Mouse (Mus musculus) cerebellum, adult 8-10 months (tissue): ENCODE results near the gene Podxl.

Experiments used
- DNase-seq: peaks from one replicate; pipeline ENCODE4 v3.0.0; 2022

Podxl gene

DNA sequence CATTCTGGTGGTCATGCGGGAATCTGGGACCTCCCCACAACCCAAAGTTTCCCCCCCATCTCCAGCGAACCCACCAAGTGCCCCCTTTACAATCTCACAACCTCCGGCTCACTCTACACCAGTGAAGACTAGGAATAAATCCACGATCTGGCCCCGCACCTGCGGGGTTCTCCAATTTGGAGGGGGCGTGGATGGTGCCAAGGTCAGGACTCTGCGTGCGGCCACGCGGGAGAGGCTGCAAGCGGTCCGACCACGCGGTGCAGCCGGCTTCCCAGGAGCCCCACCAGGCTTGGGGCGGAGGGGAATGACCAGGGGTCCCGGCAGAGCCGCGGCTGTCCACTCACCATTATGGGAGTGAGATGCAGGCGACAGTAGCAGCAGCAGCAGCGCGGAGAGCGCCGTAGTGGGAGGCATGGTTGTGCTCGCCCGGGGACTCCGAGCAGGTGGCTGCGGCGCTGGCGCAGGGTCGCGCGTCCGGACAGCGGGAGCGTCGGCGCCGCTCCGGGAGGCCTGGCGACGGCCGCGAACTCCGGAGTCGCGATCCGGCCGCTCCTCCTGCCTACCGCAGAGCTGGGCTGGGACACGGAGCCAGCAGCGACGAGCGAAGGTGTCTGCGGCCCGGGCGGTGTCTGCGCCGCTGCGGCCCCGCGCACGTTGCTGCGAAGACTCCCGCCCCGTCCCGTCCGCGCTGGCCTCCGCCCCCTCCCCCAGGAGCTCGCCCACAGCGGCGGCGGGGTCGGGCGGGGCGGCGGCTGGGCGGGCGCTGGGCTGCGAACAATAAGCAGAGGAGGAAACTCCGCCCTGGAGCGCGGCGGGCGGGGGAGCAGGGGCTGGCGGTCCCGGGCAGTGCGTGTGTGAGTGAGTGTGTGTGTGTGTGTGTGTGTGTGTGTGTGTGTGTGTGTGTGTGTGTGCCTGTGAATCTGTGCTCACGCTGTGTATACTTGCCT is at the start of gene Podxl:
Podxl (minus strand) TSS at position 747 of the 947 bp plus-strand sequence.
- peak; percentile 10 for DNase-seq

DNA sequence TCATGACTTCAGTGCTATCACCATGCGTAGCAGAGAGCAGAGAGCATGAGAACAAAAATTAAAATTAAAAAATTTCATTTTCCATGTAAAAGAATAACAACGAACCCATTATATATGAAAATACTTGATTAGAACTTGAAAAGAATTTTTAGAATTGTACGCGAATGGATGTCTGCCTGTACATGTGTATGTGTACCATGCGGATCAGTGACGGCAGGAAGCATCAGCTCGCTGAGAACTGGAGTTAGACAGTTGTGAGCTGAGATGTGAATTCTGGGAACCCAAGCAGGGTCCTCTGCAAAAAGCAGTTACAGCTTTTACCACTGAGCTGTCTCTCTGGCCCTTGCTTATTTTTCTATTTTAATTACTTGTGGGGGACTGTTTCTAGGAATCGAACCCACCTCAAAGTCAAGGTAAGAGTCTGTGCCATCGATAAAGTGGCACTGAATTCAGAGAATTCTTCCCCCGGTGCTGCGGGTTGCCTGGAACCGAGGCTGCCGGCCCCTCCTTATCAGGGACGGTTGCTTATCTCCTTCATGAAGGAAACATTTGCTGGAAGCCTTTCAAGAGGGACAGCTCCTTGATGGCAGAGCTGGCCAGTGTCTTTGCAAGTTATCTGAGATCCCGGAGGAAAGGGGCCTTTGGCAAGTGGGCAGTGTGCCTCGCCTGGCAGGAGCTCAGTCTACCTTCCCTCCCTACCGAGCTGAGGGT is 48.9 kb upstream of the Podxl start:
- DNase-seq, result no peak

DNA sequence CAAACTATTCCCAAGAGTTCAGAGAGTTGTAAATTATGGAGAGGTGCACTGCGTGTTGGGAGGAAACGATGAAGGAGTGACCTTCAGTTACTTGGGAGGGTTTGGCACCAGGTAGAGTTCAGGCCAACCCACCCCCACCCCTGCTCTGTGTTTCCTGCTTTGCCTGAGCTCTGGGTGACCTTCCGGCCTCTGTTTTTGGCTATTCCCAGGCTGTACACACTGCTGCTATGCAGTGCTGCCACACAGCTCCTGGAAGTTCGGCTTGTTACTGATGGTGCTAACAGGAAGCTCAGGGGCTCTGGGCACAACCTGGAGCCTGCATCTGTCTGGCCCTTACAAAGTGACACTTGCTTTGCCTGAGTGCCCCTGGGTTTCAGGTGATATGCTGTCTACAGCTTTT is 42.6 kb upstream of the Podxl start:
- DNase-seq, result no peak

DNA sequence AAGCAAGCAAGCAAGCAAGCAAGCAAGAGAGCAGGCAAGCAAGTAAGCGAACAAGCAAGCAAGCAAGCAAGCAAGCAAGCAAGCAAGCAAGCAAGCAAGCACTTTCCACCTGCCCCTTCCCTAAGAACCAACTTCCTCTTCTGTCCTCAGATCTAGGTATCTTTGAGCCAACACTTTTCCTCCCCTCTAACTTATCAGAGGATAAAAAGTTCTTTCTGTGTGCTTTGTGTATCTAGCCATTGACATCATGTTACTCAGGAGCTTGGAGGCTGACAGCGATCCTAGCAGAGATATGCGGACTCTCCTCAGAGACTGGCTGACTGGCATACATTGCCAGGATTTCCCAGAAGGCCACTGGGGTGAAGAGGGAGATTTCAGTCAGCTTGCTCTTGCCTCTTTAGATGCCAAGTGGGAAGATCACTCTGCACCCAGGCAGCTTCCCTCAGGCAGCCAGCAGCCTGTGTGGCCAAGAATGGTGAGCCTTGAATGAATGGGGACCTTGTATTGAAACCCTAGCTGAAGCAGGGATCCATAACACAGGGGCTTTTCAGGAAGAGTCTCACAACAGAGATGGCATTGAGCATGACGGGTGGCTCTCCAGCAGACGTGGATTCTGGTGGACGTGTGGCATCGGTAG is 41.0 kb upstream of the Podxl start:
- DNase-seq, result no peak

DNA sequence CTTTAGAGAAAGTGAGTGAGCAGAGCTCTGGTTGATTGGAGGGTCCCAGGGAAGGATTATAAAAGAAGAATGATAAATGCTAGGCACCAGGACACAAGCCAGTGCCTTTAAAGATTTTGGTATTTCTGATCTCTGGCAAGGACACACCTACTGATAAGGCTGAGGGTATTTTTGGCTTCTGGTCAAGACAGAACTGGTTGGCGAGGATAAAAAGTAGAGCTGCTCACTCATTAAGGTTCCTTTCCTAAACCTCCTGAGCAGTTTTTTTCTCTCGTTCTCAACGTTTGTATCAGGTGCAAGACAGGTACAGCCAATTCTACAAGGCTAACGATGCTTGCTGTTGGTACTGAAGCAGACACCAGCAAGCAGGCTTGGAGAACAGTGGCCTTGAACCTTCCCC is 38.7 kb upstream of the Podxl start:
- DNase-seq, result no peak

DNA sequence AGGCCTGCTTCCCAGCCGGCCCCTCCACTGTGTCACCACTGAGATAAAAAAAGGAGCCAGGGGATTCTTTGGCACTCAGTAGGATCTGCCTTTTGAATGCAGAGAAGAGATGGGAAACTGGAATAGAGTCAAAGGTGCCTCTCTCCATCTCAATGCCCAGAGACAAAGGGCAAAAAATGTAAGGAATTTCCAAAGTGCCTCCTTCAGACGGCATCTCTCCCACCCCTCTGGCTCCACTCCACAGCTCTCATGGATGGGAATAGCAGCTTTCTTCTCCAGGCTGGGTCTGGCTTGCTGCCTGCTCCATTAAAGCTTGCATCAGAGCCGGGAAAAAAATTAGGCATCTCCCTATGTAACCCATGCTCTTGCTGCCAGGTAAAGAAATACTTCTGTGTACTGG is 37.4 kb upstream of the Podxl start:
- DNase-seq, result no peak

DNA sequence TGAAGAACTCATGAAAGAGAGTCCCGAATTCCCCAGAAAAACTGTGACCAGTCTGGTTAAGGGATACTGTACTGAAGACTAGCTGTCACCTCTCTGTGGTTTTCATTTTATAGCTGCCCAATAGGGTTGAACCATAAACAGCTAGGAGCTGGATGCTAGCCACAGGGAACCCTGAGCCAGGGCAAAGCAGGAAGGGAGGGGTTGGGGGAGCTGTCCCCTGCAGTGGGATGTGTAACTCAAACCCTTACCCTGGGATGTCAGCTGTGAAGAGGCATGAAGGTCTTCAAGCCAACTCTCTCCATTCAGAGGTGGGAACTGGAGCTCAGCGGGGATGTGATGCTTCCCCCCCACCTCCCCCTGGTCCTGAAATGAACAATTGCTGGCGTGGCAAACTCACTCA is 36.1 kb upstream of the Podxl start:
- no peak for DNase-seq

DNA sequence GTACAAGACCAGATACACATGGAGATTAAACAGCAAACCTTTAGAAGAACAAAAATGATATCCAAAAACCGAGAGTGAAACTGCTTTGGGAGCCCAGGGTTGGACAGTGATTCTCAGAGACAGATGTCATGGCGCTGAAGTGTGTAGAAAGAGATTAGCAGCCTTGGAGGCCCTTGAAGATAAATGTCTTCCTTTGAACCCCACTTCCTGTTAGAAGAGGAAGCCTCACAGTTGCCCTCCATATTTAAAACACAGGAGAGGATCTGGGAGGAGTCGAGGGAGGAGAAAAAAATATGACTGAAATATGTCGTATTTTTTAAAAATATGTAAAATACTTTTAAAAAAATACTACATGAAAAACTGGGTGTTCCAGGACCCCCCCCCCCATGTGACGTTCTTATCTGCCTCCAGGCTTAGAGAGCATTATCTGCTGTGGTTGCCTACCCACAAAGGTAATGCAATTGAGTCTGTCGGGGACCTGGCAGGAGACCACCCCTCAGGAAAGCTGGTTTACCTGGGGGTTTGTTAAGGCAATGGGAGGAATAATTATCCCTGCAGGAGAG is 34.6 kb upstream of the Podxl start:
- no peak for DNase-seq

DNA sequence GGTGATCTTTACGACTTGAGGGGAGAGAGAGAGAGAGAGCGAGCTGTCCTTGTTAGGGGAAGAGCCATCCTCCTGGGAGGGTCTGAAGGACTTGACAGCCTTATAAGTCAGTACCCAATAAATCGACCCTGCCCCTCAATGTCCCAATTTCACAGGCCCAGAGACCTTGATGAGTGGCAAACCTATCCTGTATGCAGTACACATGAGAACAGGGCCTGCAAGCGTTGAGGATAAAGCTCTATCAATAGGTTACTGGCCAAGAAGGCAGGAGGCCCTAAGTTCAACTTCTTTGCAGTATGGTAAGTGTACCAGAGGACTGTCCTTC is 33.3 kb upstream of the Podxl start:
- no peak for DNase-seq

DNA sequence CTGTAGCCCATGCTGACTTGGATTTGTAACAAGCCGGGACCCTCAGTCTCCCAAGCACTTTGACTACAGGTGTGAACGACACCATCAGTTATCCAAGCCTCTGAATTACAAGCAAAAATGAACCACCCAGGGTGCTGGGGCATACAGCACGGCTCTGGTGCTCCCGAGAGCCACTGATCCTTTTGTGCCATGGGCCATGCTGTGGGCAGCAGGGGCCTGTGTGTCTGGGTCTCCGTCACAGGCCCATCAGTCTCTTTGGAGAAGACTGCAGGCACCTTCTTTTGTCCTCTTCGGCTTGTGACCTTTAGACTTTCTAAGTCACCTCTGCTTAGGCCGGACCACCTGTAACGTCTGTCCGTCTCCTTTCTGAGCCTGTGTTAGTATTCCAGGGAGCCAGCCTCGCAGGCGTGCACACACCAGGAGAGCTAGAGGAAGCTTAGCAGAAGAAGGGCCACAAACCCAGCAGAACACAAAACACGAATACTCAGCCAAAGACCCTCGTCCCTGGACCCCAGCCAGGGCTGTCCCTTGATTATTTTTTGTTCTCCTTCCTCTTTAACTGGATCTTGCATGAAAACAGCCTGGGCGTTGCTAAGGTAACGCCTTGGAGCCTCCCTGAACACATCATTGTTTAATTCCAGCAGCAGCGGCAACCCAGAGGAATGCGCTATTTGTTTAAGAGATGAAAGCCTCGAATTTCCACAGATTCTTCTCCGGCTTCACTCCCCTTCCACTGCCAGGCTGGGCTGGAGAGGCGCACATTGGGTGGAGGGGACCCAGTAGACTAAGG is 32.8 kb upstream of the Podxl start:
- DNase-seq, result no peak

DNA sequence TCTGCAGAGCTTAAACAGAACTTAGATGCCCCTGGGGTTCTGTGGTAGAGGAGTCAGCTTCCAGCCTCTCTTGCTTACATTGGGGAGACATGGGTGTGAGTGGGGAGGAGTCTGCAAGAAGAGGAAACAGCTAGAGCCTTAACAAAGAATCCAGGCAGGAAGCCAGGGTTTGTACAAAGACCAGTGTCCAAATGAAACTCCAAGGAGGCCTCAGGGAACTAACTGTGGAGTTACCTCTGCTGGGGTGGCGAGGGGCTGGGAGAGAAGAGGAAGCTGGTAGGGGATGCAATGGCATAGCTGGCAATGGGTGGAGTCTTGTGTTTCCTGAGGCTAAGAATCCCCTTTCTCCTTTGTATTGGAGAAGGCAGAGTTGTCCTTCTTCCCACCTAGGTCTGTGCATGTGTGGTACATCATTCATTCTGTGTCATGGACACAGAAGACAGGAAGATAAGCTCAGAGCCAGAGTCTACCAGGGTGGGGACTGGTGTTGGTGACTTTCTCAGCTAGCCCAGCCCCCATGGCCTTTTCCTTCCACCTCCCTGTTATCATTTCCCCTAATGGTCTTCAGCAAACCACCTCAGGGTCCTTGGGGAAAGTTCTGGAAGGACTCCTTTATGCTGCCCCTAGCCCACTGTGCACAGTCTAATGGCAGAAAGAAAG is 28.9 kb upstream of the Podxl start:
- no peak for DNase-seq

DNA sequence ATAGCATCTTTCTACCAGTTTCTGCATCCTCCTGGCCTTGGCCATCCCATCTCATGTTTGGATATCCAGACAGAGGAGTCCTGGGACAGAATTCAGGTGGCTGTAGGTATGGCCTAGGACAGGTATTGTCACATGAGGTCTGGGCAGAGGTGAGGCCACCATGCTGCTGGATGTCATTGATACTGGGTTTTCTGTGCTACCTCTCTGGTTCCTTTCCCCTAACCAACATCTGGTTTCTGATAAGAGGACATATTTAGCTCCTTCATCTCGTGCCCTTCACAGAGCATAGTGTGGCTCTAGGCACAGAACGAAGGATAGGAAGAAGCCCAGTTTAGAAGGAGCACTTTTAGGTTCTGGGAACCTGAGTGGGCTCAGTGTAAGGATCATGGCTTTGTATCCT is 28.3 kb upstream of the Podxl start:
- no peak for DNase-seq

DNA sequence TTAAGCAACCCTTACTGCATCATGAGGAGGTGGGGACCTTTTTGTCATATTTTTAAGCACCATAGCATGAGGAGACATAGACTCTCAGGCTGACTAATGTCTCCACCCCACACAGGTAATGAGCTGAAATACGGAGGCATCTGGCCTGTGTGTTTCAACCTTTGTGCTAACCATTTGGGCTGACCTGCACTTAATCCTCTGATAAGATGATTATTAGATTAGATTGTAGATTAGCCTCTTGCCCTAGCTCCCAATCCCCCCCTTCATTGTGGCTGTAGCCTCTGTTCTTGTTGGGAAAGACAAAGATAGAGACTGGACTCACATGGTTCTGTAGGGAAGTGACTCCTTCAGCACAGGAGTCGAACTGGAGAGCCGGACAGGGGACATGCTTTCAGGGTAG is 27.9 kb upstream of the Podxl start:
- no peak for DNase-seq

DNA sequence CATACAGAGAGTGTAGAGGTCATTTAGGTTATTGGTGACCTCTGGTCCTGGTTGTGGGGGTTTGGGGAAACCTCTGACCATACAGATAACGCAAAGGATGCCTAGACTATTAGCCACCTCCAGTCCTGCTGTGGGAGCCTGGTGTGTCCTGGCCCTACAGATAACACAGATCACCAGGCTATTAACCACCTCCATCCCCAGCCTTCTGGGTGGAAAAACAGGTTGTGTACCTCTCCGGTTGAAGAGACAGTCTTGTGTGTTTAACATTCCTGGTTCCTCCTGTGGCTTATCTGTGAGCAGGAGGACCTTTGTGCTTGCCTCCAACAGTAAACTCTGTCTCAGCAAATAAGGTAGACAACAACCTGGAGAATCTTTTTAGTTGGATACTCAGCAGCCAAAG is 27.0 kb upstream of the Podxl start:
- DNase-seq, result no peak

DNA sequence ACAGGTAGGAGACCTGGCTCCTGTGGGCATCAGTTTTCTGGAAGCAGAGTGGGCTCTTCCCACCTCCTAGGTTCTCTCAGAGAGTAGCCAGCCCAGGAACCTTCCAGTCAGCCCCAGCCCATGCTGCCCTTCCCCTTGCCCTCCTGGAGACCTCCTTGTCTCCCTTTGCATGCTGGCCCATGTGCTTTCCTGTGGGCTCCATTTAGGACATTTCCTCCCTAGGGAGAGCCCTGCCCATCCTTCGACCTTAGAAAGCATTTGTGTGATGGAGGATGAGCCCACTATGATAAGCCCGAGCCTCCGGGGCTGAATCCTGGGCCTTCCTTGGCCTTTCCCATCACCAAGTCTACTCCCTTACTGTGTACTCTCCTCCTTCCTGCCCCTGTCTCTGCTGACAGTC is 25.5 kb upstream of the Podxl start:
- no peak for DNase-seq

DNA sequence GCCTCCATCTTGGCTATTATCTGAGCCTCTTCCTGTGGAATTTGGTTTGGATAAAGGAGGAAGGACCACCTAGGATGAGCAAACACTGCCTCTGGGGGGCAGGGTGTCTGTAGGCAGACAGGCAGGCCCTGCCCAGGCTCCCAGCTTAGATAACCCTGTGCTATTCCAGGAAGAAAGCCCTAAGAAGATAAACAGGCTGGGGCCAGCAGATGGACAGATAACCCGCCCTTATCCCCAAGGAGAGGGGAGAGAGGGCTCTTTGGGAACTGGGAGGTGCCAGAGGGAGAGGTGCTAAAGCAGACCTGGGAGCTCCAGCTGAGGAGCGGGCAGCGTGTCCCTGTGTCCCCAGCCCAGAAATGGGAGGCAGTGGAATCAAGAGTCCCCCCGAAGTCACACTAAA is 23.9 kb upstream of the Podxl start:
- no peak for DNase-seq

DNA sequence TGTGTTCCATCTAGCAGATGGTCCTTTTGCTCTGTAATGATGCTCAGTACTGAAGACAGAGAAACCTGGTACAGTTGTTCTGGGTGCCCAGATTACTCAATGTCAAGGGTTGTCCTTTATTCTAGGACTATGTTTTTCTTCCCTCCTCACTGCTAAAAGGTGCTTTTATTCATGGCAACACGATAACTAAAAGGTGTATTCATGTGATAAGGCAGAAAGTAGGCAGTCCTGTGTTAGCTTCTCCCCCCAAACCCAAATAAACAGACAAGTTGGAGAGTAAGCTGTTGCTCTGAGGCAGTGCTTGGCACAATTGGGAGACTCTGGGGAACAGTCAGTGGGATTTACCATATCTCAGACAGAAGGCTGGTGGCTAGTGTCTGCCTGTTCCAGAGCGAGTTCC is 22.3 kb upstream of the Podxl start:
- no peak for DNase-seq

DNA sequence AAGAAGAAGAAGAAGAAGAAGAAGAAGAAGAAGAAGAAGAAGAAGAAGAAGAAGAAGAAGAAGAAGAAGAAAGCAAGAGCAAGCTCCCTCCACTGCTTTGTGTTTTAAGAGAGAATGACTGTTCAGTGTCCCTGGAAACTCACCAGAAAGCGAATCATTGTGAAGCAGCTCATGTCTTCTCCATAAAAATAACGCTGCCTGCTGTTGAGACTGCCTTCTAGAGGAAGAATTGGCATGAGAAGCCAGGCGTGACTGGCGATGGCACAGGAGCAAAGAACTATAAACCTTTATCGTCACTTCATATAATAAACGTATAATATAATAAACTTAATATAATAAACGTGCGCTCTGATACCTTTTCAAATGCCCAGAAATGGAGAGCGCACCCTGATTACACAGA is 12.4 kb upstream of the Podxl start:
- DNase-seq, result no peak

DNA sequence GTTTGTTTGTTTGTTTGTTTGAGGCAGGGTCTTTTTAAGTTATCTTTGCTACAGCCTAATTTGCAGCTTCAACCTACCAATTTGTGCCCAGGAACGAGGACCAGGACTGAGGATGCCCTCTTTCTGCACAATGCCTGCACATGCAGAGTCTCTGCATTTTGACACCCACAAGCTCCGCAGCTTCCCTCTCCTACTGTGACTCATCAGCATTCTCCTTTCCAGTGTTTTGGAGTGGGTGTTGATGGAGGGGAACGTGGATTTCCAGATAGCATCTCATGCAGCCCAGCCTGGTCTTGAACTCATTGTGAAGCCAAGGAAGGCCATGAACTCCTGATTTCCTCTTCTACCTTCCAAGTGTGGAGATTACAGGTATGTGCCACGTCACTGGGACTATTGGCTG is 11.3 kb upstream of the Podxl start:
- no peak for DNase-seq

DNA sequence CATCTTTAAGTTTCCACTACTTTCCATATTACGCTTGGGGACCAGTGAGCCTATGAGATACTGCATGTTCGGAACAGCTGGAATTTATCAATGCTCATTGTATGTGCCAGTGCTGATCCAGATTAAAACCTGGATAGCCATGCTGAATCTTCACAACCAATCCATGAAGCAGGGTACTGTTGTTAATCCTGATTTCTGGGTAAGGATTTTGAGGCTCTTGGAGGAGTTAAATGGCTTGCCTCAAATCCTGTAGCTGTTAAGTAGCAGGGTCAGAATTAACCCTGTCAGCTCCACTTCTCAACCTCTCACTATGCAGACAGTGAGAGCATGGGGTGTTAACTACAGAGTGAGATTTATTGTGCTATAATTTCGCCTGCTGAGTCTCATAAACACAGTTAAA is 7.7 kb upstream of the Podxl start:
- no peak for DNase-seq

DNA sequence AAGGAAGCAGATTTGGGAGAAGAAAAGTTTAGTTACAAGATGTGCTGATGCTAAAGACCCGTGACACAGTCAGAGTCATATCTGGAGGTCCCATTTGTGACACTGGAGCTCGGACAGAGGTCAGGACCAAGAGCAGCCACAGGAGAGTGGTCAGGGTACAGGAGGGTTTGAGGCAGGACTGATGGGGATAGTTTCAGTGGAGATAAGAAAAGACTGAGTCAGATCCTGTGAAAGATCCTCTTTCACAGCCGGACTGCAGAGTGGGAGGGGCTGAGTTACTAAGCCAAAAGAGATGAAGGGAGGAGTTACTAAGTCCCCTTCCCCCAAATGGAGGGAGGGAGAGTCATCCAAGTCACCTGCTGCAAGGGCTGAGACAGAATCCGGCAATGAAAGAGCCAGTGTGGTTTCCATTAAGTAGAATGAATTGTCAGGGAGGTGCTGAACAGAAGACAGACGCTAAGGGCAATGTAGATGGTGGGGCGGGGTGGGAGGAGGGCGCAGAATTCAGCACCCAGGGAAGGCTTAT is 4.4 kb upstream of the Podxl start:
- no peak for DNase-seq

DNA sequence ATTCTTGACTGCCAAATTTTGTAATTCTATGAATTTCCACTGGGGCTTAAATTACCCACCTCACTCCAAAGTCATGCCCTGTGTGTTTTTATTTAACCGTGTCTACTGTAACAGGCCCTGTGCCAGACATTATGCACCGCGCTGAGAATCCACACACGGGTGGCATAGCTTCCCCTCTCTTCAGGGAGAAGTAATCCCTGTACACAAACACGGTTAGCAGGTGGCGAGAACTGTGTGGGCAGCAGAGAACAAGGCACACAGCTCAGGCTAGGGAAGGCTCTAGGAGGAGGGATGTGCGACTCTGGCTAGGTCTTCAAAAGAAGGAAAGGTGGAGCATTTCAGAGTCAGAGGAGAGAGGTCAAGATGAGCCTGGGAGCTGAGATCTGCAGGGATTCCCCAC is 3.4 kb upstream of the Podxl start:
- no peak for DNase-seq
